Mouse (Mus musculus): ENCODE measurements around the gene Serpina3c. TPM values are rescaled to one million over a fixed set of nuclear protein-coding genes. Genes with fewer than 3 reads are reported as not detected.

The Serpina3c gene
- total and polyA plus RNA-seq, 3 experiments, result not detected

- Histone ChIP-seq H3K27ac (ENCODE audit: insufficient read depth, low read depth) (no peak overlapping the region), H3K9ac (ENCODE audit: insufficient read depth, low read depth) (no peak overlapping the region), H3K4me1 (ENCODE audit: control insufficient read depth in 1 of 2, insufficient read depth in 2 of 2) (peaks cover 10 to 13% of the 10 kb centered on the region in 2 experiments), H3K79me2 (replicated peaks; ENCODE audit: control insufficient read depth, extremely low read depth, insufficient read depth, poor library complexity, severe bottlenecking) (no peaks in the 10 kb centered on the region), H3K9me3 (replicated peaks; ENCODE audit: low read length) (no peaks in the 10 kb centered on the region), H3K36me3 (replicated peaks in 1 of 2; ENCODE audit: control insufficient read depth in 1 of 2, insufficient read depth in 1 of 2, low read length in 1 of 2) (no peaks in the 10 kb centered on the region), H3K4me3 (replicated peaks in 1 of 3; ENCODE audit: low read depth in 2 of 3, low read length in 2 of 3, poor library complexity in 1 of 3) (no peak overlapping the region), H3K27me3 (replicated peaks) (peaks cover 2% of the 10 kb centered on the region), H3K4me2 (ENCODE audit: insufficient read depth, low read depth, poor library complexity, severe bottlenecking) (no peak overlapping the region)
- in situ Hi-C loops (cut with MboI; ENCODE audit: low pct_ligation_motif_present, low pct_unique_long_range_greater_than_20kb, low sequenced_read_pairs), result no loop called here
- dilution Hi-C loops (cut with MboI; ENCODE audit: extremely low pct_ligation_motif_present, extremely low pct_unique_long_range_greater_than_20kb, low sequenced_read_pairs), result no loop called here
- no peak for DNase-seq (ENCODE audit: extremely low read depth)
- TF ChIP-seq MXI1 (IDR thresholded peaks at IDR 0.05; ENCODE audit: low read depth, low read length) (no peak), IRF4 (IDR thresholded peaks at IDR 0.05; ENCODE audit: low read depth, low read length) (no peak), GABPA (IDR thresholded peaks at IDR 0.05; ENCODE audit: insufficient replicate concordance, low read depth, low read length) (no peak), TBP (conservative IDR thresholded peaks at IDR 0.05; ENCODE audit: low read depth, low read length) (no peak), RAD21 (IDR thresholded peaks at IDR 0.05; ENCODE audit: low read depth, low read length) (no peak), MAZ (IDR thresholded peaks at IDR 0.05; ENCODE audit: low read depth, low read length) (no peak), MAX (IDR thresholded peaks at IDR 0.05; ENCODE audit: low read length) (no peak)
These were observed 31.4 kb upstream of the Serpina3c start for GRCm38 (mm10) chr12:104185046-104185445.

- H3K4me3 ChIP-seq (replicated peaks in 1 of 3; ENCODE audit: low read depth in 2 of 3, low read length in 2 of 3, poor library complexity in 1 of 3), result no peak overlapping the region
- dilution Hi-C loops (cut with MboI; ENCODE audit: extremely low pct_ligation_motif_present, extremely low pct_unique_long_range_greater_than_20kb, low sequenced_read_pairs) (no loop called here), in situ Hi-C loops (cut with MboI; ENCODE audit: low pct_ligation_motif_present, low pct_unique_long_range_greater_than_20kb, low sequenced_read_pairs) (no loop called here)
- DNase-seq (ENCODE audit: extremely low read depth), result no peak
- no peak for TF ChIP-seq JUND (conservative IDR thresholded peaks at IDR 0.05; ENCODE audit: low read depth, low read length)
- no peak for TF ChIP-seq ZKSCAN1 (IDR thresholded peaks at IDR 0.05; ENCODE audit: borderline replicate concordance, low read depth, low read length)
- TF ChIP-seq POLR2A (IDR thresholded peaks at IDR 0.05; ENCODE audit: low read depth, low read length), result no peak
- no peak for TF ChIP-seq GABPA (IDR thresholded peaks at IDR 0.05; ENCODE audit: insufficient replicate concordance, low read depth, low read length)
- TF ChIP-seq RAD21 (IDR thresholded peaks at IDR 0.05; ENCODE audit: low read depth, low read length), result no peak
- TF ChIP-seq POLR2AphosphoS2 (IDR thresholded peaks at IDR 0.05; ENCODE audit: low read depth, low read length), result no peak
- TF ChIP-seq MAX (IDR thresholded peaks at IDR 0.05; ENCODE audit: low read length), result no peak
- TF ChIP-seq UBTF (IDR thresholded peaks at IDR 0.05; ENCODE audit: low read depth, low read length), result no peak
- TF ChIP-seq ELF1 (IDR thresholded peaks at IDR 0.05; ENCODE audit: low read depth, low read length), result no peak
- TF ChIP-seq NELFE (IDR thresholded peaks at IDR 0.05; ENCODE audit: low read depth, low read length), result no peak
- no peak for TF ChIP-seq E2F4 (IDR thresholded peaks at IDR 0.05; ENCODE audit: insufficient replicate concordance, low read depth, low read length)
- TF ChIP-seq CTCF (conservative IDR thresholded peaks at IDR 0.05 in 1 of 2, IDR thresholded peaks at IDR 0.05 in 1 of 2; ENCODE audit: low read depth in 2 of 2, low read length in 2 of 2), result no peak
- TF ChIP-seq CHD1 (IDR thresholded peaks at IDR 0.05; ENCODE audit: low read depth, low read length), result no peak
- no peak for TF ChIP-seq USF2 (conservative IDR thresholded peaks at IDR 0.05; ENCODE audit: low read depth, low read length)
- no peak for TF ChIP-seq MXI1 (IDR thresholded peaks at IDR 0.05; ENCODE audit: low read depth, low read length)
- no peak for TF ChIP-seq ETS1 (conservative IDR thresholded peaks at IDR 0.05; ENCODE audit: low read depth, low read length)
- no peak for TF ChIP-seq MAFK (IDR thresholded peaks at IDR 0.05; ENCODE audit: insufficient replicate concordance, low read length)
- TF ChIP-seq TBP (conservative IDR thresholded peaks at IDR 0.05; ENCODE audit: low read depth, low read length), result no peak
- no peaks in the 10 kb centered on the region for H3K4me1 ChIP-seq (ENCODE audit: control insufficient read depth in 1 of 2, insufficient read depth in 2 of 2)
- H3K9ac ChIP-seq (ENCODE audit: insufficient read depth, low read depth), result no peak overlapping the region
- no peaks in the 10 kb centered on the region for H3K9me3 ChIP-seq (replicated peaks; ENCODE audit: low read length)
- no peak overlapping the region for H3K27ac ChIP-seq (ENCODE audit: insufficient read depth, low read depth)
- H3K79me2 ChIP-seq (replicated peaks; ENCODE audit: control insufficient read depth, extremely low read depth, insufficient read depth, poor library complexity, severe bottlenecking), result no peaks in the 10 kb centered on the region
- H3K27me3 ChIP-seq (replicated peaks), result peaks cover 10% of the 10 kb centered on the region
- H3K36me3 ChIP-seq (replicated peaks in 1 of 2; ENCODE audit: control insufficient read depth in 1 of 2, insufficient read depth in 1 of 2, low read length in 1 of 2), result no peaks in the 10 kb centered on the region
- no peak overlapping the region for H3K4me2 ChIP-seq (ENCODE audit: insufficient read depth, low read depth, poor library complexity, severe bottlenecking)
These were observed 25.3 kb upstream of the Serpina3c start for GRCm38 (mm10) chr12:104178987-104179386.

All from CH12.LX (cell line).